Mouse (Mus musculus) G1E-ER4 (cell line): ENCODE data around the gene Dnajc8. TPM values are rescaled to one million over a fixed set of nuclear protein-coding genes. Genes with fewer than 3 reads are reported as not detected.

Experiments used
- GATA1 ChIP-seq: IDR thresholded peaks from one replicate; pipeline ENCODE4 v1.8.0; 2012; ENCODE audit warnings: low read length, inconsistent platforms
- polyA plus RNA-seq: library from polyadenylated mRNA; stranded (reverse); fragments of >175 nt; gene quantifications from 2 replicates; pipeline ENCODE4 v1.2.3, GENCODE M21; 2012

Dnajc8 gene
- polyA plus RNA-seq, 1 experiment: 73.7 TPM

- no peak for TF ChIP-seq GATA1
Observed at GRCm38 (mm10) chr4:132509621-132510296, 25.6 kb upstream of the Dnajc8 start.

- TF ChIP-seq GATA1: no peak
Observed at GRCm38 (mm10) chr4:132510352-132510798, 25.0 kb upstream of the Dnajc8 start, which contains the start of gene Sesn2. Gene Sesn2, minus strand, starts transcription at chr4:132510501.

- no peak for TF ChIP-seq GATA1
Observed at GRCm38 (mm10) chr4:132512080-132512479, 23.3 kb upstream of the Dnajc8 start.

GRCm38 (mm10) chr4:132513395-132514273 lies 21.7 kb upstream of the Dnajc8 start:
- no peak for TF ChIP-seq GATA1

GRCm38 (mm10) chr4:132514555-132515135 lies 20.7 kb upstream of the Dnajc8 start:
- TF ChIP-seq GATA1: no peak

GRCm38 (mm10) chr4:132515369-132516155 lies 19.8 kb upstream of the Dnajc8 start:
- no peak for TF ChIP-seq GATA1

GRCm38 (mm10) chr4:132518066-132518465 lies 17.3 kb upstream of the Dnajc8 start:
- TF ChIP-seq GATA1: no peak

GRCm38 (mm10) chr4:132519188-132519587 lies 16.2 kb upstream of the Dnajc8 start:
- TF ChIP-seq GATA1: no peak

GRCm38 (mm10) chr4:132524321-132524741 lies 11.0 kb upstream of the Dnajc8 start:
- no peak for TF ChIP-seq GATA1

GRCm38 (mm10) chr4:132524808-132525207 lies 10.5 kb upstream of the Dnajc8 start:
- TF ChIP-seq GATA1: no peak

GRCm38 (mm10) chr4:132526678-132527077 lies 8.7 kb upstream of the Dnajc8 start:
- no peak for TF ChIP-seq GATA1

- TF ChIP-seq GATA1: no peak
Observed at GRCm38 (mm10) chr4:132527917-132528522, 7.3 kb upstream of the Dnajc8 start.

- no peak for TF ChIP-seq GATA1
Observed at GRCm38 (mm10) chr4:132529344-132529743, 6.0 kb upstream of the Dnajc8 start.

- peak; percentile 66 for TF ChIP-seq GATA1
Observed at GRCm38 (mm10) chr4:132530033-132530804, 5.1 kb upstream of the Dnajc8 start.
